Mouse (Mus musculus): ENCODE results near the gene Fbxo10. TPM values are rescaled to one million over a fixed set of nuclear protein-coding genes. Genes with fewer than 3 reads are reported as not detected.

Gene Fbxo10
- polyA plus RNA-seq (2014; fragmentation: Nextera tagmentation; extraction: Ambion mirVana) = 10.5 and 11.2 TPM in 2 replicates

GRCm38 (mm10) chr4:45084021-45084894 lies at the start of gene Fbxo10:
Gene Fbxo10 (minus strand): TSS chr4:45084604.
- Histone ChIP-seq H3K36me3 (ENCODE audit: control insufficient read depth, insufficient read depth, low read length) (no peaks in the 10 kb centered on the region), H3K4me2 (ENCODE audit: low read length) (peak within 1 kb of the TSS; percentile 68), H3K27me3 (ENCODE audit: control insufficient read depth, insufficient read depth, low read length) (no peaks in the 10 kb centered on the region), H3K9me3 (ENCODE audit: control insufficient read depth, low read length) (no peaks in the 10 kb centered on the region), H3K4me3 (replicated peaks; ENCODE audit: low read depth, low read length) (peak within 1 kb of the TSS; percentile 86), H3K27ac (replicated peaks; ENCODE audit: low read depth, low read length) (peak within 1 kb of the TSS; percentile 85), H3K9ac (replicated peaks; ENCODE audit: low read length) (peak within 1 kb of the TSS; percentile 90), H3K4me1 (ENCODE audit: control insufficient read depth, insufficient read depth, low read length) (peaks cover 13% of the 10 kb centered on the region; the same call in 1 of the 2 replicates)
- ATAC-seq (ENCODE audit: low FRiP score, low TSS enrichment) (peak; percentile 90), DNase-seq (peak; percentile 97)
- under 1% methylated on average over 77 of the region's 77 CpGs for WGBS

DNA sequence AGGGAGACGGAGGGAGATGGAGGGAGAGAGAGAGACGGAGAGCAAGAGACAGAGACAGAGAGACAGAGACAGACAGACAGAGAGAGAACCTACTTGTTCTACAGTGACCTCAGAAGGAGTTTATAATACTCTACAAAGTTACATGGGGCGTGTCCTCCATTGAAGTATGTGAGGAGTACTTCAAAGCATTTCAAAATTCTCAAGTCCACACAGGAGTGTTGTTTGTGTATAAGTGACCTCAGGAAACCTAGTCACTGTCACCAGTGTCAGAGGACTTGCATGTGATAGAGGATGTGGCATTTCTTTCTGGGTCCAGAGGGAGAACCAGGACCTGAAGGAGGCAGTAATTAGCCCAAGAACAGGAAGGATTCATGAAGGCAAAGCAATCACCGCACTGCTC lies 46.6 kb upstream of the Fbxo10 start:
- DNase-seq (no peak), ATAC-seq (ENCODE audit: low FRiP score, low TSS enrichment) (no peak)
- no peak overlapping the region for H3K9ac ChIP-seq (replicated peaks; ENCODE audit: low read length)
- H3K9me3 ChIP-seq (ENCODE audit: control insufficient read depth, low read length) = no peaks in the 10 kb centered on the region
- no peak overlapping the region for H3K4me3 ChIP-seq (replicated peaks; ENCODE audit: low read depth, low read length)
- no peak overlapping the region for H3K4me2 ChIP-seq (ENCODE audit: low read length)
- no peaks in the 10 kb centered on the region for H3K36me3 ChIP-seq (ENCODE audit: control insufficient read depth, insufficient read depth, low read length)
- WGBS = 65% methylated on average over 4 of the region's 4 CpGs
- no peaks in the 10 kb centered on the region for H3K27me3 ChIP-seq (ENCODE audit: control insufficient read depth, insufficient read depth, low read length)
- H3K27ac ChIP-seq (replicated peaks; ENCODE audit: low read depth, low read length) = no peak overlapping the region
- no peaks in the 10 kb centered on the region for H3K4me1 ChIP-seq (ENCODE audit: control insufficient read depth, insufficient read depth, low read length)

DNA sequence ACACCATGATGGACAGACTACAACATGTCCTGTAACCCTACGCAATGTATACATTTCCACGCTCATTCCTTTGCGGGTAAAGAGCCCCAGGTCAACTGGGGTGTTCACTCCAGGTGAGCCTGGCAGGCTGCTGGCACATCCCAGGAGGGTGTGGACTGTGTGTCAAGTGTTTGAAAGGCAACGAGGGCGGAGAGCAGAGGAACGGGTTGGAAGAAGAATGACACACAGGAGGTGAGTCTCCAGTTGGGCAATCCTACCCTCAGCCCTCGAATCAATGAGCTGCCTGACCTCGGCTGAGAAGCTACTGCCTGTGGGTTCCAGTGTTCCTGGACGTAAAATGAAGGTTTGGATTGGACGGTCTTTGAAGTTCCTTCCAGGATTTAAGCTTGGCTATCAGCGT lies 36.9 kb upstream of the Fbxo10 start:
- no peak overlapping the region for H3K4me3 ChIP-seq (replicated peaks; ENCODE audit: low read depth, low read length)
- DNase-seq (no peak), ATAC-seq (ENCODE audit: low FRiP score, low TSS enrichment) (no peak)
- WGBS = 92% methylated on average over 11 of the region's 11 CpGs
- H3K9me3 ChIP-seq (ENCODE audit: control insufficient read depth, low read length) = no peaks in the 10 kb centered on the region
- H3K9ac ChIP-seq (replicated peaks; ENCODE audit: low read length) = no peak overlapping the region
- H3K4me2 ChIP-seq (ENCODE audit: low read length) = no peak overlapping the region
- H3K36me3 ChIP-seq (ENCODE audit: control insufficient read depth, insufficient read depth, low read length) = no peaks in the 10 kb centered on the region
- H3K27me3 ChIP-seq (ENCODE audit: control insufficient read depth, insufficient read depth, low read length) = no peaks in the 10 kb centered on the region
- no peaks in the 10 kb centered on the region for H3K4me1 ChIP-seq (ENCODE audit: control insufficient read depth, insufficient read depth, low read length)
- no peak overlapping the region for H3K27ac ChIP-seq (replicated peaks; ENCODE audit: low read depth, low read length)

- DNase-seq = no peak
- 72% methylated on average over 8 of the region's 8 CpGs for WGBS
- ATAC-seq (ENCODE audit: low FRiP score, low TSS enrichment) = no peak
- no peaks in the 10 kb centered on the region for H3K27me3 ChIP-seq (ENCODE audit: control insufficient read depth, insufficient read depth, low read length)
- H3K36me3 ChIP-seq (ENCODE audit: control insufficient read depth, insufficient read depth, low read length) = peaks cover 13% of the 10 kb centered on the region
- H3K4me1 ChIP-seq (ENCODE audit: control insufficient read depth, insufficient read depth, low read length) = peaks cover 8% of the 10 kb centered on the region
- no peak overlapping the region for H3K4me2 ChIP-seq (ENCODE audit: low read length)
- H3K4me3 ChIP-seq (replicated peaks; ENCODE audit: low read depth, low read length) = no peak overlapping the region
- no peaks in the 10 kb centered on the region for H3K9me3 ChIP-seq (ENCODE audit: control insufficient read depth, low read length)
- no peak overlapping the region for H3K9ac ChIP-seq (replicated peaks; ENCODE audit: low read length)
- H3K27ac ChIP-seq (replicated peaks; ENCODE audit: low read depth, low read length) = no peak overlapping the region
These were observed 24.2 kb upstream of the Fbxo10 start for GRCm38 (mm10) chr4:45108456-45109110.

GRCm38 (mm10) chr4:45107601-45108277 lies 23.3 kb upstream of the Fbxo10 start, which contains the start of gene Tomm5:
Gene Tomm5 (minus strand): TSS chr4:45108114.
- Histone ChIP-seq H3K36me3 (ENCODE audit: control insufficient read depth, insufficient read depth, low read length) (peaks cover 13% of the 10 kb centered on the region), H3K27me3 (ENCODE audit: control insufficient read depth, insufficient read depth, low read length) (no peaks in the 10 kb centered on the region), H3K4me2 (ENCODE audit: low read length) (peak within 1 kb of the TSS; percentile 76), H3K9ac (replicated peaks; ENCODE audit: low read length) (peak within 1 kb of the TSS; percentile 78), H3K27ac (replicated peaks; ENCODE audit: low read depth, low read length) (no peak within 1 kb of the TSS), H3K4me1 (ENCODE audit: control insufficient read depth, insufficient read depth, low read length) (peaks cover 8% of the 10 kb centered on the region), H3K9me3 (ENCODE audit: control insufficient read depth, low read length) (no peaks in the 10 kb centered on the region), H3K4me3 (replicated peaks; ENCODE audit: low read depth, low read length) (peak within 1 kb of the TSS; percentile 74)
- peak; percentile 95 for DNase-seq
- WGBS = under 1% methylated on average over 39 of the region's 39 CpGs
- peak; percentile 91 for ATAC-seq (ENCODE audit: low FRiP score, low TSS enrichment)

GRCm38 (mm10) chr4:45107066-45107465 lies 22.7 kb upstream of the Fbxo10 start:
- Histone ChIP-seq H3K27ac (replicated peaks; ENCODE audit: low read depth, low read length) (no peak overlapping the region), H3K9ac (replicated peaks; ENCODE audit: low read length) (peak overlapping the region; percentile 78), H3K4me2 (ENCODE audit: low read length) (peak overlapping the region; percentile 76), H3K27me3 (ENCODE audit: control insufficient read depth, insufficient read depth, low read length) (no peaks in the 10 kb centered on the region), H3K9me3 (ENCODE audit: control insufficient read depth, low read length) (no peaks in the 10 kb centered on the region), H3K4me1 (ENCODE audit: control insufficient read depth, insufficient read depth, low read length) (peaks cover 8% of the 10 kb centered on the region), H3K4me3 (replicated peaks; ENCODE audit: low read depth, low read length) (peak overlapping the region; percentile 74), H3K36me3 (ENCODE audit: control insufficient read depth, insufficient read depth, low read length) (peaks cover 19% of the 10 kb centered on the region)
- no peak for ATAC-seq (ENCODE audit: low FRiP score, low TSS enrichment)
- WGBS = 7% methylated on average over 4 of the region's 4 CpGs
- DNase-seq = no peak

DNA sequence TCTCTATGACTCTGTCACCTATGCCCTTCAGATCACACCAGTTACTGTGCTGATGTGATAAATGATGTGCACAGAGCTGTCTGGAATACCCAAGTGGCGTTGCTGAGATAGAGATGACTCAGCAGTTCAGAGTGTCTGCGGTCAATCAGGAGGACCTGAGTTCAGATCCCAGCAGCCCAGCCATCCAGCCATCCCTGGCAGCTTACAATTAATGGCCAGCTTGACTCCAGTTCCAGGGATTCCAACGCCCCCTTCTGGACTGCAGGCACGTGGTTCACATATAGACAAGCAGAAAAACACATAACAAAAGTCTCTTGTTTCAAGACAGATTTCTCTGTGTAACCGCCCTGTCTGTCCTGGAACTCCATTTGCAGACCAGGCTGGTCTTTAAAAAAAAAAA lies 22.0 kb upstream of the Fbxo10 start:
- H3K9me3 ChIP-seq (ENCODE audit: control insufficient read depth, low read length) = no peaks in the 10 kb centered on the region
- ATAC-seq (ENCODE audit: low FRiP score, low TSS enrichment) (no peak), DNase-seq (no peak)
- H3K4me3 ChIP-seq (replicated peaks; ENCODE audit: low read depth, low read length) = no peak overlapping the region
- H3K4me1 ChIP-seq (ENCODE audit: control insufficient read depth, insufficient read depth, low read length) = peaks cover 8% of the 10 kb centered on the region
- WGBS = 83% methylated on average over 5 of the region's 5 CpGs
- H3K27me3 ChIP-seq (ENCODE audit: control insufficient read depth, insufficient read depth, low read length) = no peaks in the 10 kb centered on the region
- no peak overlapping the region for H3K9ac ChIP-seq (replicated peaks; ENCODE audit: low read length)
- no peak overlapping the region for H3K4me2 ChIP-seq (ENCODE audit: low read length)
- H3K27ac ChIP-seq (replicated peaks; ENCODE audit: low read depth, low read length) = no peak overlapping the region
- peaks cover 25% of the 10 kb centered on the region for H3K36me3 ChIP-seq (ENCODE audit: control insufficient read depth, insufficient read depth, low read length)

DNA sequence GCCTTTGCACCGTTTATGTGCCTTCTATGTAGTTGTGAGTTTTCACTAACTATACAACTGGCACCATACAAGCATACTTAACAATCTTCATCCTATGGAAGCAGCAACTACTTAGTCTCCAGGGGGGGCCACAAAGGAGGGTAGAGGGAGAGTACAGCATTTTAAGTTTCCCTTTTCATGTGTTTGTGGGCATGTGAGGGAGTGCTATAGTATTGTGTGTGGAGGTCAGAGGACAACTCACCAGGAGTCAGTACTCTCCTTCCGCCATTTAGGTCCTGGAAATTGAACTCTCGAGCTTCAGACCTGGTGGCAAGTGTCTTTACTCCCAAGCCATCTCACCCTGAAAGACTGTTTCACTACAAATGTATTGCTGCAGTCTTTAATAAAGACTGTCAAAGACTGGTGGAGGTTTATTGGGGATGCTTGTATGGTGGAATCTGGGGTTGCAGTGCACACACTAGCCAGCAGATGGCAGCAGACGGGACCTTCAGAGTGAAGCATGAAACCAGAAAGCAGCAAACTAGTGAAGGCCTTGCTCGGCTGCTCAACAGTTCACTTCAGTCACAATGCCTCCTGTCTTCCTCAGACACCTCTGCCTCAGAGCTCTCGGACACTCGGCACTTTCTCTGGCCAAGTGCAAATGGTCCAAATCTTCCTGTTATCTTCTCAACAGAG lies 12.9 kb upstream of the Fbxo10 start:
- Histone ChIP-seq H3K4me2 (ENCODE audit: low read length) (no peak overlapping the region), H3K4me1 (ENCODE audit: control insufficient read depth, insufficient read depth, low read length) (no peaks in the 10 kb centered on the region), H3K36me3 (ENCODE audit: control insufficient read depth, insufficient read depth, low read length) (0 out of 2 replicates have a peak, but pooled peaks cover 10% of the 10 kb centered on the region), H3K27me3 (ENCODE audit: control insufficient read depth, insufficient read depth, low read length) (no peaks in the 10 kb centered on the region), H3K4me3 (replicated peaks; ENCODE audit: low read depth, low read length) (no peak overlapping the region), H3K27ac (replicated peaks; ENCODE audit: low read depth, low read length) (no peak overlapping the region), H3K9ac (replicated peaks; ENCODE audit: low read length) (no peak overlapping the region), H3K9me3 (ENCODE audit: control insufficient read depth, low read length) (no peaks in the 10 kb centered on the region)
- ATAC-seq (ENCODE audit: low FRiP score, low TSS enrichment) (no peak), DNase-seq (peak; percentile 93)
- 24% methylated on average over 7 of the region's 7 CpGs for WGBS
